Mouse (Mus musculus): Measurements from ENCODE around the gene Bri3bp. TPM values are rescaled to one million over a fixed set of nuclear protein-coding genes. Genes with fewer than 3 reads are reported as not detected.

The Bri3bp gene
- total and polyA plus RNA-seq, 2 experiments from 2014 or later, result 48.4 to 83.3 TPM

DNA sequence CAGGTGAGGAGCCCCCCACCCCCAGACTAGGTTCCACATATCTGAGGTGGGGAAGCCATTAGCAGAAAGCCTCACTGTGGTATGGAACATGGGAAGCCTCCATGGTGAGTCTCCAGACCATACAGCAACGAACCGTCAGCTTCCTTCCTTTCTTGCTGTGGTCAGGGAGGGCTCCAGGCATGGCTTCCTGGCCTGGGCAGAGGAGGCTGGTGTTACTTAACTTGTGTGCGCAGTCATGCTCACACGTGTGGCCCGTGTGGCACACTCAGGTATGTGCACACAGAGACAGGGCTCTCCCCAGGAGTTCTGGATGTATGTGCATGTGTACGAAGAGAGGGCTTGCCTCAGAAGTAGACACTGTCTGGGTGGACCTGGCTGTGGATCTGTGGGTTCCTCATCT lies 62.3 kb downstream of the Bri3bp start:
- Histone ChIP-seq H3K4me1 (ENCODE audit: insufficient read depth) (no peaks in the 10 kb centered on the region), H3K27me3 (ENCODE audit: insufficient read depth, low read length) (no peaks in the 10 kb centered on the region), H3K9ac (no peak overlapping the region), H3K27ac (ENCODE audit: low read depth, low read length) (no peak overlapping the region), H3K36me3 (ENCODE audit: insufficient read depth) (peaks cover 50% of the 10 kb centered on the region), H3K4me2 (ENCODE audit: low read depth) (no peak overlapping the region), H3K9me3 (ENCODE audit: low read length) (no peaks in the 10 kb centered on the region), H3K4me3 (ENCODE audit: low read depth, low read length) (no peak overlapping the region)
- ATAC-seq, result no peak
- DNase-seq, result no peak
- no peak for TF ChIP-seq CTCF (IDR thresholded peaks at IDR 0.05; ENCODE audit: low read depth)
- WGBS, result 96% methylated on average over 6 of the region's 6 CpGs

DNA sequence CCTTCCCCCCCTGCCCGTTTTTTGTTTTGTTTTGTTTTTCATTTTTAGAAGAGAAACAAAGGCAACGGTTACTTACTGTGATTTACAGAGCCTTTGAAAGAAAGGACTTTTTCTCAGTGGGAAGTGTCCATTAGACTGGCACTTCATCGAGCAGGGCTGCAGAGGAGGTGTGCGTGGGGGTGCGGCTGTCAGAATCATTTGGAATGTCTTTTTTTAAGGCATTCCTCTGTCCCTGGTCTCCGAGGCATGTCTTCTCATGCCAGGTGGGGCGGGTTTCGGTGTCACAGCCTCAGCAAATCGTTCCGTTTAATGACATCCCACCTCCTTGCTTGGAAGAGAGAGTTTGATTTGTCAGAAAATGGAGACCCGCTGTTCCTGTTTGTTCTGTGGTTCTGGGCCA lies 63.3 kb downstream of the Bri3bp start:
- DNase-seq (no peak), ATAC-seq (no peak)
- TF ChIP-seq CTCF (IDR thresholded peaks at IDR 0.05; ENCODE audit: low read depth), result no peak
- Histone ChIP-seq H3K36me3 (ENCODE audit: insufficient read depth) (peaks cover 56% of the 10 kb centered on the region), H3K9me3 (ENCODE audit: low read length) (no peaks in the 10 kb centered on the region), H3K4me1 (ENCODE audit: insufficient read depth) (no peaks in the 10 kb centered on the region), H3K27ac (ENCODE audit: low read depth, low read length) (no peak overlapping the region), H3K4me3 (ENCODE audit: low read depth, low read length) (no peak overlapping the region), H3K4me2 (ENCODE audit: low read depth) (no peak overlapping the region), H3K9ac (no peak overlapping the region), H3K27me3 (ENCODE audit: insufficient read depth, low read length) (no peaks in the 10 kb centered on the region)
- WGBS, result 60% methylated on average over 11 of the region's 11 CpGs

DNA sequence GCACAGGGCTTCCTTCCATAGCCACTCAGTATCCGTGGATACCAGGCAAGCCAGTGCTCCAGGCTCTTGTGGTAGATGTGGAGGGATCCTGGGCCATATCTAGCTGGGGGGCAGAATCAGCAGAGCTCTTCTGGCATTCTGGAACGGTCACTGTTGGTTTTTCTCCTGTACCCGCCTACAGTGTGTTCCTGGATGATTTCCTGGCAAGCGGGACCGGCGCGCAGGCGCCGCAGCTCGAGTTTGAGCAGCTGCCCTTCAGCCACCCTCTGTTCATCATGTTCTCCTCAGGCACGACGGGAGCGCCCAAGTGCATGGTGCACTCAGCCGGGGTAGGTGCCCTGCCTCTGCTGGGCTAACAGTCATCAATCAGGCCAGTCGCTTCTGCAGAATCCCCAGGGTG lies 64.6 kb downstream of the Bri3bp start:
- no peak overlapping the region for H3K9ac ChIP-seq
- no peak for ATAC-seq
- no peak for TF ChIP-seq CTCF (IDR thresholded peaks at IDR 0.05; ENCODE audit: low read depth)

DNA sequence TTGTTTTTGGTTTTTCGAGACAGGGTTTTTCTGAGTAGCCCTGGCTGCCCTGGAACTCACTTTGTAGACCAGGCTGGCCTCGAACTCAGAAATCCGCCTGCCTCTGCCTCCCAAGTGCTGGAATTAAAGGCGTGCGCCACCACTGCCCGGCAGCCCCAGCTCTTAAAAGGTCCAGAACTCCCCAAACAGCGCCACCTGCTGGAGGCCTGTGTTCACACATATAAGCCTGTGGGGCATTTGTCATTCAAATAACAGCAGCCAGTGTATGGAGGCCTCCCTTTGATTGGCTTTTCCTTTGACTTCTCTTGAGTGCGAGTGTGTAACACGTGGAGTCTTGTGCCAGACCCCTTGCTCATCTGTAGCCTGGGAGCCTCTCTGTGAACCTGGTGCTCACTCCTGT lies 66.2 kb downstream of the Bri3bp start:
- Histone ChIP-seq H3K4me3 (ENCODE audit: low read depth, low read length) (no peak overlapping the region), H3K36me3 (ENCODE audit: insufficient read depth) (peaks cover 67% of the 10 kb centered on the region), H3K9me3 (ENCODE audit: low read length) (no peaks in the 10 kb centered on the region), H3K4me2 (ENCODE audit: low read depth) (no peak overlapping the region), H3K4me1 (ENCODE audit: insufficient read depth) (no peaks in the 10 kb centered on the region), H3K9ac (no peak overlapping the region), H3K27me3 (ENCODE audit: insufficient read depth, low read length) (no peaks in the 10 kb centered on the region), H3K27ac (ENCODE audit: low read depth, low read length) (no peak overlapping the region)
- ATAC-seq (no peak), DNase-seq (no peak)
- WGBS, result 90% methylated on average over 9 of the region's 9 CpGs
- TF ChIP-seq CTCF (IDR thresholded peaks at IDR 0.05; ENCODE audit: low read depth), result peak; percentile 35

More for the DNA sequence above, 64.6 kb downstream of the Bri3bp start:
- H3K4me1 ChIP-seq (ENCODE audit: insufficient read depth), result no peaks in the 10 kb centered on the region
- H3K9me3 ChIP-seq (ENCODE audit: low read length), result no peaks in the 10 kb centered on the region
- H3K4me2 ChIP-seq (ENCODE audit: low read depth), result no peak overlapping the region
- H3K27me3 ChIP-seq (ENCODE audit: insufficient read depth, low read length), result no peaks in the 10 kb centered on the region
- no peak overlapping the region for H3K4me3 ChIP-seq (ENCODE audit: low read depth, low read length)
- H3K36me3 ChIP-seq (ENCODE audit: insufficient read depth), result peaks cover 57% of the 10 kb centered on the region
- DNase-seq, result no peak
- H3K27ac ChIP-seq (ENCODE audit: low read depth, low read length), result no peak overlapping the region
- 90% methylated on average over 15 of the region's 15 CpGs for WGBS

DNA sequence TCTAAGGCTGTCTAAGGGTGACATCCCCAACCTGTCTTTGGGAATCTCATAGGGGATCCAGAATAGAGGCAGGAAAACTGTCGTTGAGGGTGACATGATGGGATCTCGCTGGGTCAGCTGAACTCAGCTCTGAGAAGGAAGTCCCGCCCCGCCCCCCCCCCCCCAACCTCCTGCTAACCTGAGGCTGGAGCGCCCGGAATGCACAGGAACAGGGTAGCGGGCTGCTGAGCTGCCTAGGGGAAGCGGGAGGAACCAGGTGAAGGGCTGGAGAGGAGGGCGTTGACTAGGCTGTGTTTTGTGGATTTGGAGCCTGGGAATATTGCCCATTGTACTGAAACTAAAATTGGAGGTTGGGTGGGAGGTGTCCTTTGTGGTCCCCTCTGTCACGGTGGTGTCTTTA lies 66.6 kb downstream of the Bri3bp start:
- Histone ChIP-seq H3K36me3 (ENCODE audit: insufficient read depth) (peaks cover 67% of the 10 kb centered on the region), H3K4me1 (ENCODE audit: insufficient read depth) (no peaks in the 10 kb centered on the region), H3K9me3 (ENCODE audit: low read length) (no peaks in the 10 kb centered on the region), H3K4me2 (ENCODE audit: low read depth) (no peak overlapping the region), H3K9ac (no peak overlapping the region), H3K27me3 (ENCODE audit: insufficient read depth, low read length) (no peaks in the 10 kb centered on the region), H3K4me3 (ENCODE audit: low read depth, low read length) (no peak overlapping the region), H3K27ac (ENCODE audit: low read depth, low read length) (no peak overlapping the region)
- ATAC-seq (no peak), DNase-seq (no peak)
- TF ChIP-seq CTCF (IDR thresholded peaks at IDR 0.05; ENCODE audit: low read depth), result no peak
- WGBS, result 95% methylated on average over 10 of the region's 10 CpGs

DNA sequence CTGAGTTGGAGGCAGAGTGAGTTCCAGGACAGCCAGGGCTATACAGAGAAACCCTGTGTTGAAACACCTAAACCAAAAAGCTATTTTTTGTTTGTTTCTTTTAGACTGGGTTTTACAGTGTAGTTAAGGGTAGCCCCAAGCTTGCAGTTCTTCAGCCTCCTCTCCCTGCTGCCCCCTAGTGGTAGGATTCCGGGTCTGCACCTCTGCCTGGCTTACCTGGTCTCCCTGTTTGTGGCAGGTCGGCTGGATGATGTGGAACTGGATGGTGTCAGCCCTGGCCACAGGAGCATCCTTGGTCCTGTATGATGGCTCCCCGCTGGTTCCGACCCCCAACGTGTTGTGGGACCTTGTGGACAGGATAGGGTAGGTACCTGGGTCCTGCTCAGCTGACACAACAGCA lies 68.2 kb downstream of the Bri3bp start:
- 57% methylated on average over 5 of the region's 5 CpGs for WGBS
- Histone ChIP-seq H3K9ac (no peak overlapping the region), H3K4me2 (ENCODE audit: low read depth) (no peak overlapping the region), H3K4me3 (ENCODE audit: low read depth, low read length) (no peak overlapping the region), H3K27ac (ENCODE audit: low read depth, low read length) (no peak overlapping the region), H3K4me1 (ENCODE audit: insufficient read depth) (no peaks in the 10 kb centered on the region), H3K36me3 (ENCODE audit: insufficient read depth) (peaks cover 72% of the 10 kb centered on the region), H3K27me3 (ENCODE audit: insufficient read depth, low read length) (no peaks in the 10 kb centered on the region), H3K9me3 (ENCODE audit: low read length) (no peaks in the 10 kb centered on the region)
- TF ChIP-seq CTCF (IDR thresholded peaks at IDR 0.05; ENCODE audit: low read depth), result peak; percentile 79
- ATAC-seq (no peak), DNase-seq (peak; percentile 31)

Small RNA genes lying within 50 kb of the gene (microRNA-seq; reads per million reads assigned to microRNA genes)
- gene Gm27551, result 0 reads per million in 2 experiments

Other genes starting within 250 kb of the Bri3bp start
- 45.2 and 52.7 TPM in 2 replicates for gene Scarb1, start 100.5 kb upstream of the Bri3bp start, total RNA-seq (2014; rRNA removed)
- 53.5 and 55.9 TPM in 2 replicates for gene Scarb1, start 100.5 kb upstream of the Bri3bp start, polyA plus RNA-seq (2015; fragmentation: Nextera tagmentation; extraction: Ambion mirVana)
- 1.00 TPM in 1 of 2 replicates, not detected in the other for gene Gm10382, start 52.2 kb upstream of the Bri3bp start, total RNA-seq (2014; rRNA removed)
- 0.25 and 0.34 TPM in 2 replicates for gene Gm10382, start 52.2 kb upstream of the Bri3bp start, polyA plus RNA-seq (2015; fragmentation: Nextera tagmentation; extraction: Ambion mirVana)
- gene Ubc, start 51.4 kb upstream of the Bri3bp start, total RNA-seq (2014; rRNA removed), result 817 and 912 TPM in 2 replicates
- 858 and 1,225 TPM in 2 replicates for gene Ubc, start 51.4 kb upstream of the Bri3bp start, polyA plus RNA-seq (2015; fragmentation: Nextera tagmentation; extraction: Ambion mirVana)
- 22.5 and 27.1 TPM in 2 replicates for gene Dhx37, start 7.4 kb upstream of the Bri3bp start, total RNA-seq (2014; rRNA removed)
- gene Dhx37, start 7.4 kb upstream of the Bri3bp start, polyA plus RNA-seq (2015; fragmentation: Nextera tagmentation; extraction: Ambion mirVana), result 6.5 and 11.0 TPM in 2 replicates
- 90.9 and 116 TPM in 2 replicates for gene Aacs, start 34.2 kb downstream of the Bri3bp start, total RNA-seq (2014; rRNA removed)
- 83.8 and 97.9 TPM in 2 replicates for gene Aacs, start 34.2 kb downstream of the Bri3bp start, polyA plus RNA-seq (2015; fragmentation: Nextera tagmentation; extraction: Ambion mirVana)
- 32.2 and 48.9 TPM in 2 replicates for gene Tmem132b, start 90.2 kb downstream of the Bri3bp start, total RNA-seq (2014; rRNA removed)
- 5.1 and 7.8 TPM in 2 replicates for gene Tmem132b, start 90.2 kb downstream of the Bri3bp start, polyA plus RNA-seq (2015; fragmentation: Nextera tagmentation; extraction: Ambion mirVana)